Mouse (Mus musculus): ENCODE data around the gene Scd3. TPM values are rescaled to one million over a fixed set of nuclear protein-coding genes. Genes with fewer than 3 reads are reported as not detected.

Scd3 gene
- polyA plus RNA-seq, 1 experiment from 2014 or later: not detected

DNA sequence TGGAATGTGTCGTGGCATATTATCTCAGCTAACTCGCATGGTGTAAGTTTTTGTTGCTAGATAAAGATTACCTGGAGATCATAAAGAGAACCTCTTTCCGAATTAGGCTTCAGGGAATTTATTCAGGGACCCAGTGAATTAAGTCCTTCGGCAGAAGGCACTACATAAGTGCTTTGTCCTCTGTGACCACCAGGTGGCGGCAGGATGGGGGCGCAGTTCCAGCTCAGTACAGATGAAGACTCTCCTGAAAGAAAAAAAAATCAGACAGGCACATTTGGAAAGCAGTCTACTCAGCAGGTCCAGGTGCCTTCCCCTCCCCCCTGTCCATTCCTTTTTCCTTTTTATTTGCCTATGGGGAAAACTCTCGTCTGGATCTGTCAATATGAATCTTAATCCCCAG lies 7.9 kb upstream of the Scd3 start:
- 14% methylated on average over 7 of the region's 7 CpGs for WGBS
- Histone ChIP-seq H3K9ac (no peak overlapping the region), H3K27me3 (replicated peaks) (no peaks in the 10 kb centered on the region), H3K9me3 (replicated peaks) (no peaks in the 10 kb centered on the region), H3K27ac (ENCODE audit: poor library complexity, severe bottlenecking) (no peak overlapping the region), H3K4me2 (no peak overlapping the region), H3K36me3 (no peaks in the 10 kb centered on the region), H3K4me3 (no peak overlapping the region), H3K4me1 (replicated peaks) (no peaks in the 10 kb centered on the region)
- no peak for ATAC-seq (ENCODE audit: insufficient number of reproducible peaks, low FRiP score)

DNA sequence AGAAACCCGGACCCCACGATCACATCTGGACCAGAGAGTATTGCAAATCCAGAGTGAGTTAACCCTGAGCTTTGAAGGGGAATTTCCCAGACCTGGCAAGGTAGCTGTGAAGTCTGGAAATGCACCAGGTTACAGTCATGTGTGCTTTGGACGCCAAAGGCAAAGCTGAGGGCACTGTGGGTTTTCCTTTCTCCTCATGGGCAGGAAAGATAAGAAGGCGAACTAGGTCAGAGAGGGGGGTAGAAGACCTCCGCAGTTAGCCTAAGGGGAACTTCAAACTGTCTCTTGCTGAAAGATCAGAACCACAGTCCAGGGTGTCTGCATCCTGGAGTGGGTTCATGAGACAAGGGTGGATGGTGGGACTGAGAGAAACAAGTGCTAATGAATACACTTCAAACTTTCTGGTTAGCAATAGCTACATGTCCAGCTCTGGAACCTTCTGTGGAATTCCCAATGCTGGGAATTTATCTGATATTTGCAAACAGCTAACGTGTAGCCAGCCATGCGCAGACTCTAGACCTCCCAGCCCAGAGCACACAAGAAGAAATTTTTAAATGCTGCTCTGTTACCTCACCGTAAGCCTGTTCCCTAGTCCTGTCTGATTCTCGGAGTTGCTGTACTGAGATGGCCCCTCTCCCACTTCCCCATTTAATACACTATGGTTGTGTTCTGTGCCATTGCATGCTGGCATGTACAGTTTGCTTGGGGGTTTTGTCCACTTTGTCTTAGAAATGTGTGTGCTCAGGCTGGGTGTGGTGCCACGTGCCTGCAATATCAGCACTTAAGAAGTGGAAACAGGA lies 5.8 kb upstream of the Scd3 start:
- H3K27me3 ChIP-seq (replicated peaks): no peaks in the 10 kb centered on the region
- WGBS: 69% methylated on average over 10 of the region's 10 CpGs
- no peaks in the 10 kb centered on the region for H3K36me3 ChIP-seq
- H3K4me3 ChIP-seq: no peak overlapping the region
- no peaks in the 10 kb centered on the region for H3K9me3 ChIP-seq (replicated peaks)
- H3K4me2 ChIP-seq: no peak overlapping the region
- no peak overlapping the region for H3K9ac ChIP-seq
- H3K27ac ChIP-seq (ENCODE audit: poor library complexity, severe bottlenecking): no peak overlapping the region
- ATAC-seq (ENCODE audit: insufficient number of reproducible peaks, low FRiP score): no peak
- no peaks in the 10 kb centered on the region for H3K4me1 ChIP-seq (replicated peaks)

DNA sequence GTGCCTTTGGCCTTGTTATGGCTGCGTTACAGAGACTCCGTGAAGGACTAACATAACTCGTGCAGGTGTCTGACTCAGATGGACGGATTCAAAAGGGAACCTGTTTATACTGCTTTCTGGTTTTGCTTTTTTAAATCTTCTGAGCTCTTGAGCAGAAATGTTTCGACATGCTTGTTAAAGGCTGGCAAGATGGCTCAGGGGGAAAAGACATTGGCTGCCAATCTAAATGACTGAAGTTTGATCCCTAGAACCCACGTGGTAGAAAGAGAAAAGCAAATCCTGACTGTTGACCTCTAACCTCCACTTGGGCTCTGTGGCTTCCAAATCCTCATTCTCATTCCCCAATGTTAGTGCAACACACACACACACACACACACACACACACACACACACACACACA lies 4.6 kb upstream of the Scd3 start:
- Histone ChIP-seq H3K4me1 (replicated peaks) (no peaks in the 10 kb centered on the region), H3K27me3 (replicated peaks) (no peaks in the 10 kb centered on the region), H3K9me3 (replicated peaks) (0 out of 2 replicates have a peak, but pooled peaks cover 6% of the 10 kb centered on the region), H3K4me2 (no peak overlapping the region), H3K4me3 (no peak overlapping the region), H3K9ac (no peak overlapping the region), H3K36me3 (no peaks in the 10 kb centered on the region), H3K27ac (ENCODE audit: poor library complexity, severe bottlenecking) (no peak overlapping the region)
- ATAC-seq (ENCODE audit: insufficient number of reproducible peaks, low FRiP score): no peak
- WGBS: 91% methylated on average over 6 of the region's 6 CpGs

DNA sequence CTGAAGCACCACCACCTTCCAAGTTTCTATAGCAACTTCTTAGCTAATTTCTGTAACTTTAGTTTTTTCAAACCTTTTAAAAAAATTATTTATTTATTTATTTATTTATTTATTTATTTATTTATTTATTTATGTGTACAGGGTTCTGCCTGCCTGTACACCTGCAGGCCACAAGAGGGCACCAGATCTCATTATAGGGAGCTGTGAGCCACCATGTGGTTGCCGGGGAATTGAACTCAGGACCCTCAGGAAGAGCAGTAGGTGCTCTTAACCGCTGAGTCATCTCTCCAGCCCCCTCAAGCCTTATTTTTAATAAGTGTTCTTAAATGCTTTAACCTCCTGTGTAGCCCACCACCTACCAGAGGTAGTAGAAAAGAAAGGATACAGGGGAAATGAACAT lies 4.1 kb upstream of the Scd3 start:
- WGBS: 70% methylated on average over 2 of the region's 2 CpGs

DNA sequence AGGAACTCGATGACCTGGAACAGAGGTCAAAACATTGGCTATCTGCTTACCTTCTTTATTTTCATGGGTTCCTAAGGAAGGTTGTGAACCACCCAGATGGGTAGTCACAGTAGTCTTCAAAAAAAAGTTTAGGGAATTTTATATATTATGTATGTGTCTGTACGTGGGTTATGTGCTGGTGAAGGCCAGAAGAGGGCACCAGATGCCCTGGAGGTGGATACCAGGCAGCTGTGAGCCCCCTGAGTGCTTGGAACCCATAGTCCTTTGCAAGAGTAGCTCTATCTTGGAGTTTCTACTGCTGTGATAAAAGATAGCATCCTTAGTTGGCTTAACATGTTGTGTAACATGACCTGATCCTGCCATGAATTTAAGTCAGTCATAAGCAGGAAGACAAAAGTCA lies 4.0 kb downstream of the Scd3 start:
- Histone ChIP-seq H3K27ac (ENCODE audit: poor library complexity, severe bottlenecking) (no peak overlapping the region), H3K4me3 (no peak overlapping the region), H3K36me3 (no peaks in the 10 kb centered on the region), H3K9ac (no peak overlapping the region), H3K4me2 (no peak overlapping the region), H3K4me1 (replicated peaks) (no peaks in the 10 kb centered on the region), H3K27me3 (replicated peaks) (no peaks in the 10 kb centered on the region; the same call in 1 of the 2 replicates), H3K9me3 (replicated peaks) (0 out of 2 replicates have a peak, but pooled peaks cover 8% of the 10 kb centered on the region)
- WGBS: 65% methylated on average over 2 of the region's 2 CpGs
- no peak for ATAC-seq (ENCODE audit: insufficient number of reproducible peaks, low FRiP score)

More for the DNA sequence above, 4.1 kb upstream of the Scd3 start:
- H3K27ac ChIP-seq (ENCODE audit: poor library complexity, severe bottlenecking): no peak overlapping the region
- H3K4me2 ChIP-seq: no peak overlapping the region
- H3K4me1 ChIP-seq (replicated peaks): no peaks in the 10 kb centered on the region
- no peak for ATAC-seq (ENCODE audit: insufficient number of reproducible peaks, low FRiP score)
- no peaks in the 10 kb centered on the region for H3K36me3 ChIP-seq
- no peaks in the 10 kb centered on the region for H3K27me3 ChIP-seq (replicated peaks)
- H3K9ac ChIP-seq: no peak overlapping the region
- H3K9me3 ChIP-seq (replicated peaks): 0 out of 2 replicates have a peak, but pooled peaks cover 8% of the 10 kb centered on the region
- H3K4me3 ChIP-seq: no peak overlapping the region

DNA sequence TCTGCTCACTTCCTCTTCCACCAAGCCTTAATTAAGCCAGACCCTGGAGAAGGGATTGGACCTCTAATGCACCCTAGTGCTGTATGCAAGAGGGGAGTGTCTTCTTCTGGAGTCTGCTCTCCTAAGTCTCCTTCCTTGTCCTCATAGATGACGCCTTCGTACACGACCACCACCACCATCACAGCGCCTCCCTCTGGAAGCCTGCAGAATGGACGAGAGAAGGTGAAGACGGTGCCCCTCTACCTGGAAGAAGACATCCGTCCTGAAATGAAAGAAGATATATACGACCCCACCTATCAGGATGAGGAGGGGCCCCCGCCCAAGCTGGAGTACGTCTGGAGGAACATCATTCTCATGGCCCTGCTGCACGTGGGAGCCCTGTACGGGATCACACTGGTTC lies 12.2 kb downstream of the Scd3 start:
- no peak for ATAC-seq (ENCODE audit: insufficient number of reproducible peaks, low FRiP score)
- Histone ChIP-seq H3K36me3 (no peaks in the 10 kb centered on the region), H3K4me1 (replicated peaks) (no peaks in the 10 kb centered on the region), H3K9me3 (replicated peaks) (0 out of 2 replicates have a peak, but pooled peaks cover 2% of the 10 kb centered on the region), H3K4me2 (no peak overlapping the region), H3K9ac (no peak overlapping the region), H3K27me3 (replicated peaks) (peaks cover 11% of the 10 kb centered on the region; the same call in 1 of the 2 replicates), H3K27ac (ENCODE audit: poor library complexity, severe bottlenecking) (no peak overlapping the region), H3K4me3 (no peak overlapping the region)
- 64% methylated on average over 12 of the region's 12 CpGs for WGBS

DNA sequence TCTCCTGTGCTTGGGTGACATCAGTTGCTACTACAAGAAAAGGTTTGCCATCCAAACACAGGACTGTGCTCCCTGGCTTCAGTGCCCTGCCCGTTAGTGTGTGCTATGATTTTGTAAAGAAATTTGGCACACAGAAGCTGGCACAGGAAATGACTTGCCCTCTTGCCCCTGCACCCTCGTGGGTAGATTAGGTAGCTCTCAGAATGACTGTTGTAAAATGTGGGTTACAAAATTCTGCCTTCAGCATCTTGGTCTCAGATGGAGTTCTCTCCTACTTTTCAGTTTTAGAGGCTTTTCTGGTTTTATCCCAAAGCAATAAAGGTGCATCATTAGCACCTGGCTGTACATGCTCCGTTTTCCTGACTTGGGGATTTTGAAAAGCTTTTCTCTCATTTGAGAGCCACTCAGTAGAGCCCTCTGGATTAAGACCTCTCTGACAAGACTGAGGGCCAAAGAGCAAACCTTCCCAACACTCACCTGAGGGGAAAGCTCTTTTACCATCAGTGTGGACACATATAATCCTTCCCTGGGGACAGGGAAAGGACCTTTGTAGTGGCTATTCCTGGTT lies 15.0 kb downstream of the Scd3 start:
- no peak overlapping the region for H3K4me3 ChIP-seq
- H3K9ac ChIP-seq: no peak overlapping the region
- no peak overlapping the region for H3K4me2 ChIP-seq
- H3K27me3 ChIP-seq (replicated peaks): peaks cover 11% of the 10 kb centered on the region; the same call in 1 of the 2 replicates
- ATAC-seq (ENCODE audit: insufficient number of reproducible peaks, low FRiP score): no peak
- H3K27ac ChIP-seq (ENCODE audit: poor library complexity, severe bottlenecking): no peak overlapping the region
- 0 out of 2 replicates have a peak, but pooled peaks cover 2% of the 10 kb centered on the region for H3K9me3 ChIP-seq (replicated peaks)
- no peaks in the 10 kb centered on the region for H3K4me1 ChIP-seq (replicated peaks)
- WGBS: 69% methylated on average over 3 of the region's 3 CpGs
- H3K36me3 ChIP-seq: no peaks in the 10 kb centered on the region

DNA sequence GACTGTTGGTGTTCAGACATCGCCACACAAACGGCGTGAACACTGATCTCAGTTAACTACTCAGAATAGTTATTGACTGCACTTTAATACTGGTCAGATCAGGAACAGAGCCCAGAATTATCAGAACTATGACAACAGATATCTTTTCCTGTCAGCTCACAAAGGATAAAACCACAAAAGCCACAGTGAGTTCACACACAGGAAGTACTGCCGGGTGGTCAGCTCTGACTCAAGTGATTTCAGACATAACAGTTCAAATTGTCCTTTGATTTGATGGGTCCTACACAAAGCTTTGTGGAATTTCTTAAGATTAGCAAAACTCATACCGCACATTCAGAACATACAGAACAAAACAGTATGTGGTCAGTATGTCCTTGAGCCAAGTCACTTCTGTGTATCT lies 22.7 kb downstream of the Scd3 start:
- no peaks in the 10 kb centered on the region for H3K9me3 ChIP-seq (replicated peaks)
- H3K27ac ChIP-seq (ENCODE audit: poor library complexity, severe bottlenecking): no peak overlapping the region
- H3K9ac ChIP-seq: no peak overlapping the region
- H3K4me3 ChIP-seq: no peak overlapping the region
- no peaks in the 10 kb centered on the region for H3K27me3 ChIP-seq (replicated peaks)
- 66% methylated on average over 5 of the region's 5 CpGs for whole genome bisulfite sequencing
- no peak for ATAC-seq (ENCODE audit: insufficient number of reproducible peaks, low FRiP score)
- H3K4me1 ChIP-seq (replicated peaks): no peaks in the 10 kb centered on the region
- no peak overlapping the region for H3K4me2 ChIP-seq
- H3K36me3 ChIP-seq: no peaks in the 10 kb centered on the region

DNA sequence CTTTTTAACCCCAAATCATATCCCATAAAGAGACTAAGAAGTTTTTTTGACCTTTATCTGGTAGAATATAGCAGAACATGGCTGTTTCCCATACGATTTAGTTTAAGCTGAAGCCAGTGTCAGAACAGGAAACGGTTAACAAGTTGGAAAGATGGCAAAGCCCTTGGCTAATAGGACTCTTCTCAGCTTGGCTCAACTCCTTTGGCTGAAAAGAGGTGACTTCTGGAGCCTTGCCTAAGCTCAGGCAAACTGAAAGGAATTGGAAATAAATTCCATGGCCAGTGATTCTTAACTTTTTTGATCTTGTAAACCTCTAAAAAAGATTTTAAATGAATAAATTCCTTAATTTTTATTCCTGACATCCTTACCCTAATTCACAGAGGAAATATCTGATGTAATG lies 26.7 kb downstream of the Scd3 start:
- ATAC-seq (ENCODE audit: insufficient number of reproducible peaks, low FRiP score): no peak
- Histone ChIP-seq H3K9me3 (replicated peaks) (no peaks in the 10 kb centered on the region), H3K4me2 (no peak overlapping the region), H3K9ac (no peak overlapping the region), H3K4me1 (replicated peaks) (no peaks in the 10 kb centered on the region), H3K4me3 (no peak overlapping the region), H3K27ac (ENCODE audit: poor library complexity, severe bottlenecking) (no peak overlapping the region), H3K27me3 (replicated peaks) (0 out of 2 replicates have a peak, but pooled peaks cover 4% of the 10 kb centered on the region), H3K36me3 (no peaks in the 10 kb centered on the region)
- WGBS: 53% methylated on average over 2 of the region's 2 CpGs

DNA sequence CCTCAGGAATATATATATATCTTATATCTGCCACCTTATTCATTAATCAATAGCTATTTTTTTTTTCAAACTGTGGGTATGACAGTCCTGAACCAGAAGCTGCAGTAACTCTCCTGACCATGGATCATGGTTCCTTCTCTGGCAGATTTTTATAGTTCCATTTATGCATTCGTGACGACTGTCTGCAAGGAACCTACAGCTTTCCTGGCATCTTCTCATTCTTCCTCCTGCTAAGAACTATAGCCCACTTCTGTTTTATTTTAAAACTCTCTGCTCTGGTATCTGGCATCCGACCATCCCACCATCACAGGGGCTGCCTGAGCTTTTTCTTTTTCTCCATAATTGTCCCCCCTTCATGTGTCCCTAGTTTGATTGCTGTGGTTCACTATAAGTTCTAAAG lies 27.1 kb downstream of the Scd3 start:
- 74% methylated on average over 3 of the region's 3 CpGs for WGBS
- Histone ChIP-seq H3K9ac (no peak overlapping the region), H3K27ac (ENCODE audit: poor library complexity, severe bottlenecking) (no peak overlapping the region), H3K9me3 (replicated peaks) (no peaks in the 10 kb centered on the region), H3K36me3 (no peaks in the 10 kb centered on the region), H3K4me3 (no peak overlapping the region), H3K27me3 (replicated peaks) (0 out of 2 replicates have a peak, but pooled peaks cover 4% of the 10 kb centered on the region), H3K4me2 (no peak overlapping the region), H3K4me1 (replicated peaks) (no peaks in the 10 kb centered on the region)
- no peak for ATAC-seq (ENCODE audit: insufficient number of reproducible peaks, low FRiP score)

DNA sequence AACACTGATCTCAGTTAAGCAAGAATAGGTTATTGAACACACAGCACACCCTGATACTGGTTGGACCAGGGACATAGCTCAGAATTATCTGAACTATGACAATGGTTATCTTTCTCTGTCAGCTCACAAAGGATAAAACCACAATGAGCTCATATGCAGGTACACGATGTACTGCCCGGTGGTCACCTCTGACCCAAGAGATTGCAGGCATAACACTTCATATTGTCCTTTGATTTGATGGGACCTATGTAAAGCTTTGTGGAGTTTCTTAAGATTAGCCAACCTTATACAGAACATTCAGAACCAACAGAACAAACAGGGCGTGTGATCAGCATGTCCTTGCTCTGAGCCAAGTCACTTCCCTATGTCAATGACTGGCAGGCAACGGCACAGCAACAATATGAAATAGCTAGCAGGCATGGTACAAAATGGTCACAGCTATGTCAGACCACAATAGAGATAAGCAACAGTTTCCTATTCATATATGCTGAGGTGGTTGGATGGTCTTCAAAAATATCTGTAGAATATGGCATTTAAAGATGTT lies 28.6 kb downstream of the Scd3 start:
- H3K4me1 ChIP-seq (replicated peaks): no peaks in the 10 kb centered on the region
- H3K9me3 ChIP-seq (replicated peaks): no peaks in the 10 kb centered on the region
- H3K27me3 ChIP-seq (replicated peaks): peaks cover 6% of the 10 kb centered on the region; the same call in 1 of the 2 replicates
- ATAC-seq (ENCODE audit: insufficient number of reproducible peaks, low FRiP score): no peak
- no peak overlapping the region for H3K4me3 ChIP-seq
- H3K4me2 ChIP-seq: no peak overlapping the region
- WGBS: 69% methylated on average over 4 of the region's 4 CpGs
- no peak overlapping the region for H3K9ac ChIP-seq
- H3K36me3 ChIP-seq: no peaks in the 10 kb centered on the region
- H3K27ac ChIP-seq (ENCODE audit: poor library complexity, severe bottlenecking): no peak overlapping the region
